11 mouse cellular contexts compared by ENCODE assay signal in the genomic region with DNA sequence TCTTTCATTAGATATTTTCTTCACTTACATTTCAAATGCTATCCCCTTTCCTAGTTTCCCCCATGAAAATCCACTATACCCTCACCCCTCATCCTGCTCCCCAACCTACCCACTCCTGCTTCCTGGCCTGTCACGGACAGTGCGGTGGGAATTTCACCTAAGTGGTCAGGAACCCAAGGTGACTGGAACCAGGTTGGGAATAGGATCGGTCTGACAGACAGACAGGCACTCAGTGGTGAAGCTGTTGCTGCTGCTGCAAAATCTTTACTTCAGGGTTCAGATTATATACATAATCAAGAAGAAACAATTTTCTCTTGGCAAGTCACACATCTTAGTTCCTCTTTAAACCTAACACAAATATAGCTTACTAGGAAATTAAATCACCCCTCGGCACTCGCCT. TPM values are rescaled to one million over a fixed set of nuclear protein-coding genes. Genes with fewer than 3 reads are reported as not detected.
A peak's percentile ranks its signal among the peaks of the same experiment; 100 is the strongest.
DNase-seq lines count a peak whose midpoint lies in the region; ATAC-seq lines count a peak whose summit lies in the region.
"Not testable (repeated sequence)": the region's sequence is repeated elsewhere in the genome, so short reads cannot be mapped to it uniquely, and the experiment has no call there.
"Had no signal": no experiment of that assay in that cellular context is flagged by ENCODE, and none has a peak within 500 bp of the region (broad histone marks: within the 10 kb centered on the region; RNA-seq: fewer than 3 reads in every experiment).

No protein-coding gene starts in this region.

- H3K27ac ChIP-seq in forebrain, embryonic 11.5 days (ENCODE audit: low read depth, low read length); limb, embryonic 10.5 days; limb, embryonic 11.5 days (replicated peaks; ENCODE audit: low read depth, low read length); liver, embryonic 11.5 days (ENCODE audit: low read depth, low read length); midbrain, embryonic 11.5 days (ENCODE audit: low read depth, low read length); neural tube, embryonic 11.5 days (ENCODE audit: low read depth, low read length): not testable (repeated sequence)

- not testable (repeated sequence) for H3K4me2 ChIP-seq in forebrain, embryonic 11.5 days (ENCODE audit: low read depth, low read length, severe bottlenecking); limb, embryonic 11.5 days (ENCODE audit: low read depth, severe bottlenecking); liver, embryonic 11.5 days; midbrain, embryonic 11.5 days; neural tube, embryonic 11.5 days (ENCODE audit: low read depth)

- not testable (repeated sequence) for H3K9ac ChIP-seq in forebrain, embryonic 11.5 days (ENCODE audit: low read length); limb, embryonic 11.5 days (ENCODE audit: low read length); liver, embryonic 11.5 days (ENCODE audit: low read depth, low read length); midbrain, embryonic 11.5 days (ENCODE audit: low read length); neural tube, embryonic 11.5 days (ENCODE audit: low read length)

- peak; percentile 36 for DNase-seq in 416B (ENCODE audit: low read depth)
- peak; percentile 48 for DNase-seq in forebrain, embryonic 11.5 days (ENCODE audit: low spot score)
- peak; percentile 53 for DNase-seq in heart, adult 11 months
- peak; percentile 25 for DNase-seq in limb, embryonic 10.5 days (ENCODE audit: low spot score)
- peak; percentile 19 for DNase-seq in limb, embryonic 11.5 days (ENCODE audit: low spot score)
- DNase-seq in liver, embryonic 11.5 days (ENCODE audit: low spot score), result peak; percentile 26
- DNase-seq in midbrain, embryonic 11.5 days (ENCODE audit: low spot score, missing footprints), result peak; percentile 47
- DNase-seq in neural tube, embryonic 11.5 days (ENCODE audit: low spot score), result peak; percentile 7

- WGBS in forebrain, embryonic 11.5 days, result 84% methylated on average over 5 of the region's 5 CpGs
- 84% methylated on average over 5 of the region's 5 CpGs for WGBS in limb, embryonic 10.5 days
- 87% methylated on average over 5 of the region's 5 CpGs for WGBS in limb, embryonic 11.5 days
- 82% methylated on average over 5 of the region's 5 CpGs for WGBS in liver, embryonic 11.5 days
- 78% methylated on average over 5 of the region's 5 CpGs for WGBS in midbrain, embryonic 11.5 days
- 85% methylated on average over 5 of the region's 5 CpGs for WGBS in neural tube, embryonic 11.5 days

- not testable (repeated sequence) for H3K27me3 ChIP-seq in forebrain, embryonic 11.5 days (ENCODE audit: control insufficient read depth, insufficient read depth, low read length); limb, embryonic 10.5 days (ENCODE audit: low read depth, poor library complexity, severe bottlenecking); limb, embryonic 11.5 days (ENCODE audit: control insufficient read depth, insufficient read depth, low read length); liver, embryonic 11.5 days (replicated peaks; ENCODE audit: control insufficient read depth, insufficient read depth, low read length); midbrain, embryonic 11.5 days (ENCODE audit: control insufficient read depth, insufficient read depth, low read length); neural tube, embryonic 11.5 days (ENCODE audit: control insufficient read depth, insufficient read depth, low read length)

- not testable (repeated sequence) for H3K36me3 ChIP-seq in forebrain, embryonic 11.5 days (ENCODE audit: control insufficient read depth, insufficient read depth, low read length); limb, embryonic 11.5 days (ENCODE audit: control insufficient read depth, insufficient read depth, low read length); midbrain, embryonic 11.5 days (ENCODE audit: control insufficient read depth, insufficient read depth, low read length); neural tube, embryonic 11.5 days (ENCODE audit: control insufficient read depth, insufficient read depth, low read length)
- H3K36me3 ChIP-seq in limb, embryonic 10.5 days, result peaks cover 21% of the 10 kb centered on the region
- peaks cover 14% of the 10 kb centered on the region; the same call in 1 of the 2 replicates for H3K36me3 ChIP-seq in liver, embryonic 11.5 days (ENCODE audit: control insufficient read depth, insufficient read depth, low read length)

- not testable (repeated sequence) for ATAC-seq in forebrain, embryonic 11.5 days (replicated peaks; ENCODE audit: low FRiP score); limb, embryonic 11.5 days (ENCODE audit: insufficient number of reproducible peaks, low FRiP score, low TSS enrichment, low read depth); liver, embryonic 11.5 days (replicated peaks; ENCODE audit: low FRiP score); midbrain, embryonic 11.5 days (ENCODE audit: low FRiP score); neural tube, embryonic 11.5 days (ENCODE audit: insufficient read depth, low FRiP score, low TSS enrichment)

- H3K4me1 ChIP-seq in forebrain, embryonic 11.5 days (replicated peaks; ENCODE audit: control insufficient read depth, insufficient read depth, low read length); limb, embryonic 10.5 days; limb, embryonic 11.5 days (ENCODE audit: control insufficient read depth, insufficient read depth, low read length); liver, embryonic 11.5 days (replicated peaks; ENCODE audit: control insufficient read depth, insufficient read depth, low read length); midbrain, embryonic 11.5 days (ENCODE audit: control insufficient read depth, insufficient read depth, low read length); neural tube, embryonic 11.5 days (ENCODE audit: control insufficient read depth, insufficient read depth, low read length): not testable (repeated sequence)

- not testable (repeated sequence) for H3K4me3 ChIP-seq in forebrain, embryonic 11.5 days (ENCODE audit: low read depth, low read length); limb, embryonic 10.5 days; limb, embryonic 11.5 days (ENCODE audit: low read depth, low read length); liver, embryonic 11.5 days (ENCODE audit: low read depth, low read length); midbrain, embryonic 11.5 days (ENCODE audit: low read depth, low read length); neural tube, embryonic 11.5 days (ENCODE audit: low read depth, low read length)

- peaks cover 38% of the 10 kb centered on the region for H3K9me3 ChIP-seq in forebrain, embryonic 11.5 days (ENCODE audit: control insufficient read depth, low read length)
- peaks cover 38% of the 10 kb centered on the region for H3K9me3 ChIP-seq in limb, embryonic 10.5 days (replicated peaks)
- peaks cover 25% of the 10 kb centered on the region for H3K9me3 ChIP-seq in limb, embryonic 11.5 days (ENCODE audit: control insufficient read depth, low read length)
- H3K9me3 ChIP-seq in liver, embryonic 11.5 days (ENCODE audit: control insufficient read depth, low read length), result peaks cover 36% of the 10 kb centered on the region
- peaks cover 37% of the 10 kb centered on the region for H3K9me3 ChIP-seq in midbrain, embryonic 11.5 days (ENCODE audit: control insufficient read depth, low read length)
- H3K9me3 ChIP-seq in neural tube, embryonic 11.5 days (ENCODE audit: control insufficient read depth, low read length), result peaks cover 30% of the 10 kb centered on the region

RNA-seq across cellular contexts. Expression of a gene that starts 11.0 kb away (rescaled TPM):
- polyA plus RNA-seq in forebrain, embryonic 11.5 days (2014; fragmentation: Nextera tagmentation; extraction: Ambion mirVana), result 3.3 and 4.0 TPM in 2 replicates
- polyA plus RNA-seq in limb, embryonic 10.5 days (2016; fragmentation: Nextera tagmentation; extraction: Ambion mirVana), result 4.9 and 5.1 TPM in 2 replicates
- polyA plus RNA-seq in limb, embryonic 11.5 days (2014; fragmentation: Nextera tagmentation; extraction: Ambion mirVana), result 5.6 TPM in 2 replicates
- polyA plus RNA-seq in liver, embryonic 11.5 days (2014; fragmentation: Nextera tagmentation; extraction: Ambion mirVana), result 9.0 and 9.4 TPM in 2 replicates
- polyA plus RNA-seq in midbrain, embryonic 11.5 days (2014; fragmentation: Nextera tagmentation; extraction: Ambion mirVana), result 2.8 and 3.4 TPM in 2 replicates
- polyA plus RNA-seq in neural tube, embryonic 11.5 days (2014; fragmentation: Nextera tagmentation; extraction: Ambion mirVana), result 3.9 and 4.1 TPM in 2 replicates

RNA-seq across cellular contexts. Expression of a gene that starts 42.0 kb away (rescaled TPM):
- polyA plus RNA-seq in forebrain, embryonic 11.5 days (2014; fragmentation: Nextera tagmentation; extraction: Ambion mirVana), result not detected in 2 replicates
- 0.09 and 0.10 TPM in 2 replicates for polyA plus RNA-seq in limb, embryonic 10.5 days (2016; fragmentation: Nextera tagmentation; extraction: Ambion mirVana)
- 0.05 TPM in 1 of 2 replicates, not detected in the other for polyA plus RNA-seq in limb, embryonic 11.5 days (2014; fragmentation: Nextera tagmentation; extraction: Ambion mirVana)
- 0.21 and 0.31 TPM in 2 replicates for polyA plus RNA-seq in liver, embryonic 11.5 days (2014; fragmentation: Nextera tagmentation; extraction: Ambion mirVana)
- not detected in 2 replicates for polyA plus RNA-seq in midbrain, embryonic 11.5 days (2014; fragmentation: Nextera tagmentation; extraction: Ambion mirVana)
- polyA plus RNA-seq in neural tube, embryonic 11.5 days (2014; fragmentation: Nextera tagmentation; extraction: Ambion mirVana), result 0.15 TPM in 1 of 2 replicates, not detected in the other
- polyA plus RNA-seq: adrenal gland, adult 2 months; CD4-positive, CD25-positive, alpha-beta regulatory T cell, adult 4 months; G1E had no signal
